Mouse (Mus musculus) layer of hippocampus, adult 6 months (tissue): ENCODE measurements around the gene 3110040M04Rik. TPM values are rescaled to one million over a fixed set of nuclear protein-coding genes. Genes with fewer than 3 reads are reported as not detected.

Source experiments
- long read RNA-seq, 2 experiments: library from polyadenylated mRNA; unstranded; transcript quantifications; one replicate each; pipeline ENCODE4 v2.0.0; 2019 to 2020
- polyA plus RNA-seq: library from polyadenylated mRNA; unstranded; fragments of <200 nt; fragmentation: Nextera tagmentation; gene quantifications from 2 replicates; pipeline ENCODE4 v1.2.3, GENCODE M21; 2021

3110040M04Rik gene
- not detected in 2 replicates for polyA plus RNA-seq
- long read RNA-seq, experiment 1 = 0 reads
- long read RNA-seq, experiment 2 = 0 reads

GRCm38 (mm10) chr1:151203818-151204217 is at the start of gene 3110040M04Rik:
TSS of gene 3110040M04Rik (plus strand) at chr1:151204121.

GRCm38 (mm10) chr1:151182266-151182665 is 21.7 kb upstream of the 3110040M04Rik start, which contains the start of gene Gm47985:
TSS of gene Gm47985 (plus strand) at chr1:151182537.

GRCm38 (mm10) chr1:151192075-151192474 is 11.8 kb upstream of the 3110040M04Rik start, which contains the start of gene Gm8947:
TSS of gene Gm8947 (plus strand) at chr1:151192376.

GRCm38 (mm10) chr1:151198120-151198519 is 5.8 kb upstream of the 3110040M04Rik start, which contains the start of gene Gm47995:
TSS of gene Gm47995 (plus strand) at chr1:151198448.

GRCm38 (mm10) chr1:151209824-151210355 is 6.0 kb downstream of the 3110040M04Rik start, which contains the start of gene Gm47996:
TSS of gene Gm47996 (plus strand) at chr1:151210131.

Other genes starting within 250 kb of the 3110040M04Rik start
- 0.28 TPM in 2 replicates for gene Hmcn1, start 210.7 kb upstream of the 3110040M04Rik start, polyA plus RNA-seq
- gene Gm47985, start 21.6 kb upstream of the 3110040M04Rik start, polyA plus RNA-seq = not detected in 2 replicates
- gene Gm8947, start 11.7 kb upstream of the 3110040M04Rik start, polyA plus RNA-seq = not detected in 2 replicates
- gene Gm47995, start 5.7 kb upstream of the 3110040M04Rik start, polyA plus RNA-seq = not detected in 2 replicates
- not detected in 2 replicates for gene Gm47996, start 6.0 kb downstream of the 3110040M04Rik start, polyA plus RNA-seq
- gene Ivns1abp, start 140.4 kb downstream of the 3110040M04Rik start, polyA plus RNA-seq = 27.5 and 30.5 TPM in 2 replicates
- gene Swt1, start 224.3 kb downstream of the 3110040M04Rik start, polyA plus RNA-seq = 5.3 and 5.6 TPM in 2 replicates
- gene Trmt1l, start 224.4 kb downstream of the 3110040M04Rik start, polyA plus RNA-seq = 15.8 and 16.3 TPM in 2 replicates